Mouse (Mus musculus) liver, embryonic 15.5 days (tissue): ENCODE data around the gene Camta1. TPM values are rescaled to one million over a fixed set of nuclear protein-coding genes. Genes with fewer than 3 reads are reported as not detected.

Source experiments
- ATAC-seq: fragments of 200-750 bp; cut with Nextera tagmentation; 2 replicates; pipeline ENCODE4 v1.8.0; 2017; ENCODE audit warnings: moderate number of reproducible peaks, mild to moderate bottlenecking, moderate library complexity; ENCODE audit not compliant: insufficient read depth
- H3K27ac ChIP-seq: fragments of 300-500 bp; sonication (generic); replicated peaks from 2 replicates; pipeline ENCODE4 v1.5.1; 2015; ENCODE audit warnings: mild to moderate bottlenecking, inconsistent platforms
- H3K27me3 ChIP-seq: fragments of 300-500 bp; sonication (generic); 2 replicates; pipeline ENCODE4 v1.6.1; 2015; ENCODE audit warnings: mild to moderate bottlenecking, inconsistent platforms
- H3K36me3 ChIP-seq: fragments of 300-500 bp; sonication (generic); replicated peaks from 2 replicates; pipeline ENCODE4 v1.6.1; 2015; ENCODE audit warnings: moderate library complexity, mild to moderate bottlenecking, inconsistent platforms
- H3K4me1 ChIP-seq: fragments of 300-500 bp; sonication (generic); replicated peaks from 2 replicates; pipeline ENCODE4 v1.6.1; 2015; ENCODE audit warnings: inconsistent platforms
- H3K4me2 ChIP-seq: fragments of 300-500 bp; sonication (generic); 2 replicates; pipeline ENCODE4 v1.6.1; 2015; ENCODE audit warnings: moderate library complexity, mild to moderate bottlenecking, inconsistent platforms
- H3K4me3 ChIP-seq: fragments of 300-500 bp; sonication (generic); replicated peaks from 2 replicates; pipeline ENCODE4 v1.5.1; 2015; ENCODE audit warnings: mild to moderate bottlenecking, inconsistent platforms
- H3K9ac ChIP-seq: fragments of 300-500 bp; sonication (generic); 2 replicates; pipeline ENCODE4 v1.6.1; 2015; ENCODE audit warnings: moderate library complexity, mild to moderate bottlenecking, inconsistent platforms
- H3K9me3 ChIP-seq: fragments of 300-500 bp; sonication (generic); replicated peaks from 2 replicates; pipeline ENCODE4 v1.6.1; 2016; ENCODE audit warnings: inconsistent platforms
- WGBS: fragments of 180-500 bp; shearing (Covaris S2); methylation state at CpG from one replicate; pipeline ENCODE4 v1.1.7; 2015; ENCODE audit warnings: mixed read lengths; ENCODE audit not compliant: insufficient replicate concordance; 5-methylcytosine and 5-hydroxymethylcytosine counted together
- polyA plus RNA-seq: library from polyadenylated mRNA; unstranded; fragments of >200 nt; fragmentation: Nextera tagmentation; extraction: Ambion mirVana; gene quantifications from 2 replicates; pipeline ENCODE4 v1.2.1, GENCODE M21; 2015

Gene Camta1
- polyA plus RNA-seq, 1 experiment from 2014 or later = 31.1 TPM

- Histone ChIP-seq H3K36me3 (no peaks in the 10 kb centered on the region), H3K27me3 (peaks cover 7% of the 10 kb centered on the region; the same call in 1 of the 2 replicates), H3K9me3 (no peaks in the 10 kb centered on the region), H3K4me2 (no peak overlapping the region), H3K9ac (no peak overlapping the region), H3K4me3 (no peak overlapping the region), H3K4me1 (no peaks in the 10 kb centered on the region), H3K27ac (no peak overlapping the region)
- WGBS = 49% methylated on average over 4 of the region's 4 CpGs
- no peak for ATAC-seq
Measured at GRCm38 (mm10) chr4:151160932-151161331, 700.7 kb downstream of the Camta1 start.

- no peak overlapping the region for H3K9ac ChIP-seq
- no peak overlapping the region for H3K27ac ChIP-seq
- H3K4me2 ChIP-seq = no peak overlapping the region
- ATAC-seq = no peak
- H3K4me1 ChIP-seq = no peaks in the 10 kb centered on the region
- H3K27me3 ChIP-seq = peaks cover 2% of the 10 kb centered on the region; the same call in 1 of the 2 replicates
- 63% methylated on average over 8 of the region's 8 CpGs for WGBS
- no peak overlapping the region for H3K4me3 ChIP-seq
- H3K36me3 ChIP-seq = no peaks in the 10 kb centered on the region
- no peaks in the 10 kb centered on the region for H3K9me3 ChIP-seq
Measured at GRCm38 (mm10) chr4:151160476-151160875, 701.2 kb downstream of the Camta1 start.

GRCm38 (mm10) chr4:151158250-151158649, 703.4 kb downstream of the Camta1 start:
- H3K4me3 ChIP-seq = no peak overlapping the region
- 36% methylated on average over 3 of the region's 3 CpGs for WGBS
- no peaks in the 10 kb centered on the region for H3K27me3 ChIP-seq
- no peak for ATAC-seq
- H3K9ac ChIP-seq = no peak overlapping the region
- H3K4me2 ChIP-seq = no peak overlapping the region
- no peaks in the 10 kb centered on the region for H3K36me3 ChIP-seq
- H3K9me3 ChIP-seq = no peaks in the 10 kb centered on the region
- H3K4me1 ChIP-seq = no peaks in the 10 kb centered on the region
- no peak overlapping the region for H3K27ac ChIP-seq

- 3% methylated on average over 7 of the region's 7 CpGs for WGBS
- Histone ChIP-seq H3K27me3 (no peaks in the 10 kb centered on the region; the same call in 1 of the 2 replicates), H3K9me3 (no peaks in the 10 kb centered on the region), H3K27ac (no peak overlapping the region), H3K4me1 (no peaks in the 10 kb centered on the region), H3K36me3 (no peaks in the 10 kb centered on the region), H3K9ac (no peak overlapping the region), H3K4me3 (no peak overlapping the region), H3K4me2 (no peak overlapping the region)
- ATAC-seq = no peak
Measured at GRCm38 (mm10) chr4:151156904-151157303, 704.8 kb downstream of the Camta1 start.

- Histone ChIP-seq H3K9ac (no peak overlapping the region), H3K9me3 (no peaks in the 10 kb centered on the region), H3K27ac (no peak overlapping the region), H3K4me2 (no peak overlapping the region), H3K27me3 (no peaks in the 10 kb centered on the region; the same call in 1 of the 2 replicates), H3K4me3 (no peak overlapping the region), H3K36me3 (no peaks in the 10 kb centered on the region), H3K4me1 (no peaks in the 10 kb centered on the region)
- ATAC-seq = no peak
- 62% methylated on average over 4 of the region's 4 CpGs for WGBS
Measured at GRCm38 (mm10) chr4:151155587-151155986, 706.1 kb downstream of the Camta1 start.

- no peaks in the 10 kb centered on the region; the same call in 1 of the 2 replicates for H3K27me3 ChIP-seq
- H3K9ac ChIP-seq = no peak overlapping the region
- WGBS = 54% methylated on average over 4 of the region's 4 CpGs
- H3K36me3 ChIP-seq = no peaks in the 10 kb centered on the region
- H3K4me2 ChIP-seq = no peak overlapping the region
- ATAC-seq = no peak
- H3K4me3 ChIP-seq = no peak overlapping the region
- no peaks in the 10 kb centered on the region for H3K9me3 ChIP-seq
- no peak overlapping the region for H3K27ac ChIP-seq
- H3K4me1 ChIP-seq = no peaks in the 10 kb centered on the region
Measured at GRCm38 (mm10) chr4:151154306-151154705, 707.4 kb downstream of the Camta1 start.

GRCm38 (mm10) chr4:151152010-151152409, 709.7 kb downstream of the Camta1 start:
- no peaks in the 10 kb centered on the region for H3K36me3 ChIP-seq
- H3K4me2 ChIP-seq = no peak overlapping the region
- H3K4me3 ChIP-seq = no peak overlapping the region
- H3K27me3 ChIP-seq = no peaks in the 10 kb centered on the region; the same call in 1 of the 2 replicates
- H3K9me3 ChIP-seq = no peaks in the 10 kb centered on the region
- WGBS = 24% methylated on average over 6 of the region's 6 CpGs
- no peaks in the 10 kb centered on the region for H3K4me1 ChIP-seq
- ATAC-seq = no peak
- H3K27ac ChIP-seq = no peak overlapping the region
- H3K9ac ChIP-seq = no peak overlapping the region

GRCm38 (mm10) chr4:151150842-151151241, 710.8 kb downstream of the Camta1 start:
- ATAC-seq = no peak
- H3K36me3 ChIP-seq = no peaks in the 10 kb centered on the region
- no peaks in the 10 kb centered on the region for H3K4me1 ChIP-seq
- 67% methylated on average over 11 of the region's 11 CpGs for WGBS
- H3K9ac ChIP-seq = no peak overlapping the region
- no peak overlapping the region for H3K27ac ChIP-seq
- no peak overlapping the region for H3K4me3 ChIP-seq
- no peaks in the 10 kb centered on the region for H3K9me3 ChIP-seq
- no peaks in the 10 kb centered on the region; the same call in 1 of the 2 replicates for H3K27me3 ChIP-seq
- H3K4me2 ChIP-seq = no peak overlapping the region

GRCm38 (mm10) chr4:151150115-151150514, 711.6 kb downstream of the Camta1 start:
- Histone ChIP-seq H3K4me1 (no peaks in the 10 kb centered on the region), H3K9me3 (no peaks in the 10 kb centered on the region), H3K36me3 (no peaks in the 10 kb centered on the region), H3K4me3 (no peak overlapping the region), H3K27ac (no peak overlapping the region), H3K4me2 (no peak overlapping the region), H3K9ac (no peak overlapping the region), H3K27me3 (no peaks in the 10 kb centered on the region; the same call in 1 of the 2 replicates)
- 68% methylated on average over 11 of the region's 11 CpGs for WGBS
- no peak for ATAC-seq

- H3K27ac ChIP-seq = no peak overlapping the region
- H3K9me3 ChIP-seq = no peaks in the 10 kb centered on the region
- WGBS = 50% methylated on average over 12 of the region's 12 CpGs
- H3K9ac ChIP-seq = no peak overlapping the region
- no peak for ATAC-seq
- no peak overlapping the region for H3K4me3 ChIP-seq
- no peaks in the 10 kb centered on the region; the same call in 1 of the 2 replicates for H3K27me3 ChIP-seq
- no peak overlapping the region for H3K4me2 ChIP-seq
- no peaks in the 10 kb centered on the region for H3K4me1 ChIP-seq
- no peaks in the 10 kb centered on the region for H3K36me3 ChIP-seq
Measured at GRCm38 (mm10) chr4:151147541-151147940, 714.1 kb downstream of the Camta1 start.

GRCm38 (mm10) chr4:151144121-151144520, 717.6 kb downstream of the Camta1 start:
- WGBS = 74% methylated on average over 14 of the region's 14 CpGs
- no peak overlapping the region for H3K4me2 ChIP-seq
- no peak overlapping the region for H3K9ac ChIP-seq
- no peaks in the 10 kb centered on the region for H3K9me3 ChIP-seq
- no peaks in the 10 kb centered on the region for H3K4me1 ChIP-seq
- peaks cover 23% of the 10 kb centered on the region for H3K27me3 ChIP-seq
- no peak overlapping the region for H3K4me3 ChIP-seq
- H3K36me3 ChIP-seq = no peaks in the 10 kb centered on the region
- ATAC-seq = no peak
- H3K27ac ChIP-seq = no peak overlapping the region

GRCm38 (mm10) chr4:151141196-151141880, 720.3 kb downstream of the Camta1 start:
- Histone ChIP-seq H3K27me3 (peaks cover 27% of the 10 kb centered on the region), H3K4me2 (no peak overlapping the region), H3K9ac (no peak overlapping the region), H3K27ac (no peak overlapping the region), H3K9me3 (no peaks in the 10 kb centered on the region), H3K36me3 (no peaks in the 10 kb centered on the region), H3K4me3 (no peak overlapping the region), H3K4me1 (no peaks in the 10 kb centered on the region)
- 8% methylated on average over 13 of the region's 13 CpGs for WGBS
- ATAC-seq = no peak
